Mouse (Mus musculus) cerebellum, adult 8-10 months (tissue): ENCODE measurements around the gene Pom121l2.

ENCODE experiments used
- DNase-seq: peaks from one replicate; pipeline ENCODE4 v3.0.0; 2022

Pom121l2 gene

DNA sequence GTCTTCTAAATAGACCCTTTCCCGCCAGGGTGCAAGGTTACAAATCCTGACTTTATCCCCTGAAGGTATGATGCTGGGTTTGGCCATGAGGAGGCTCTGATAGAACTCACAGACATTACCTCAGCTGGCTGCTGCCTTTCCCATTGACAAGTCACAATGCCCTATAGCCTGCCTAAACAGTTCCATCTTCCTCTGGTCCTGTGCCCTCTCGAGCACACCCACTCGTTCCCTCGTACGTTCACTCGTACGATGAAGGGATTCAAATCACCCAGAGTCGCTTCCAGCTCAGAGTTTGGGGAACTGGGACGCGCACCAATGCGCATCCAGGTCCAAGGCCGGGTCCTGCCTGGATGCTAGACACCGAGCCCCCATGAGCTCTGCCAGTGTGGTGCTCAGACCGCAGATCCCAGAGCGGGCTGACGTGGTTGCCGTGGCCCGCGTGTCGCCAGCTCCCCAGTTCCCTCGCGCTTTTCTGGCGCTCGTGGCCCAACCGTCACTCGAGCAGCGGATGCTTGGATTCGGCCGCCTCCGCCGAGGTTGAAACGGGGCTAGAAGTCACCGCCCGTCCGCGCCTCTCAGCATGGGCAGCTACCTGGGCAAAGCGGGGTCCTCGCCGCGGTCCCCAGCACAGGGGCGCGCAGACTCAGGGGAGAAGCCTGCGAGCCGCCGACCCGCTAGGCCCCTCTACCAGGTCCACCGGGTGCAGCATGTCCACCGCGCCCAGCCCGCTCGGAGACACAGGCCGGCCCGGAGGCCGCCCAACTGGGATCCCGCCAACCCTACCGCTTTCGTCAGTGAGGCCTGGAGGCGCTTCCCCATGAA is at the start of gene Pom121l2:
Gene Pom121l2, plus strand, starts transcription at position 214 of the 822 bp plus-strand sequence.
- peak; percentile 49 for DNase-seq

DNA sequence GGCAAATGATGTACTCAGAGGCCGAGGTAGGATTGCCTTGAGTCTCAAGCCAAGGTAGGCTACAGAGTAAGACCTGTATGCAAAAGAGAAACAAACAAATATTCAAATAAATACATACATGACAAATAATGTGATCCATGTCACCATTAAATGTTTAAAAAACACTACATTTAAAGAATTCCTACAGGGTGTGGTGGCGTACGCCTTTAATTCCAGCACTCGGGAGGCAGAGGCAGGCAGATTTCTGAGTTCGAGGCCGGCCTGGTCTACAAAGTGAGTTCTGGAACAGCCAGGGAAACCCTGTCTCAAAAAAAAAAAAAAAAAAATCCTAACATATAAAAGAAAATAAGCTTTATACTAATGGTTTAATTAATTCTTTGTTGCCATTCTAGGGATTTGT is 49.3 kb upstream of the Pom121l2 start:
- no peak for DNase-seq

GRCm38 (mm10) chr13:21933626-21934548 is 47.1 kb upstream of the Pom121l2 start:
- no peak for DNase-seq

DNA sequence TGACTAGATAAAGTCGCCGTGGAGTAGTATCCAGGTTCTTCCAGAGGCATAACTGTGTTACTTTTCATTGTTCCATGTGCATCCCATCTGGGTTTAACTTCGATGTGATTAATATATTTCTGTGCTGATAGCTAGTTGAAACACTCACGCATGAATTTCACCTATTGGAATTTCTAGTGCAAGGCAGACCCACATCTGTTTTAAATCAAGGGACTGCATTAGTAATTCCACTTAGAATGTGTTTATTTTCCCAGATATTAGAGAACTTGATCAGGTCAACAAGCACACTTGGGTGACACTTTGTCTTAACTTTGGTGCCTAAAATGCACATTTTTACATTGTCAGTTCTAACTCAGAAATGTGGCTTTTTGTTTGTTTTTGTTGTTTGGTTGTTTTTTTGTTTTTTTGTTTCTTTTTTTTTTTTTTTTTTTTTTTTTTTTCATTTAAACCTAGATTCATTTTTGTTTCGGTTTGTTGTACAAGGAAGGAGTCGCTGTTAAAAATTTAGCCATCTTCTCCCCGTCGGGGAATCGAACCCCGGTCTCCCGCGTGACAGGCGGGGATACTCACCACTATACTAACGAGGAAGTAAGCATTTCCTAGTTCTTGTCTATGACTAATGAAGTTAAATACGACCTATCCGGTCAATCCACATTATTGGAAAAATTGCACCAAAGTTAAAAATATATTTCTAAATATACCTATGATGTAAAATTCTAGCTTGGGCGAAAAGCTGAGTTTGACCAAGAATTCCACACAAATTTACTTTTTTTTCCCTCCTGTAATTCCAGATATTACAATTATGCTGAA is 45.8 kb upstream of the Pom121l2 start:
- peak; percentile 35 for DNase-seq

DNA sequence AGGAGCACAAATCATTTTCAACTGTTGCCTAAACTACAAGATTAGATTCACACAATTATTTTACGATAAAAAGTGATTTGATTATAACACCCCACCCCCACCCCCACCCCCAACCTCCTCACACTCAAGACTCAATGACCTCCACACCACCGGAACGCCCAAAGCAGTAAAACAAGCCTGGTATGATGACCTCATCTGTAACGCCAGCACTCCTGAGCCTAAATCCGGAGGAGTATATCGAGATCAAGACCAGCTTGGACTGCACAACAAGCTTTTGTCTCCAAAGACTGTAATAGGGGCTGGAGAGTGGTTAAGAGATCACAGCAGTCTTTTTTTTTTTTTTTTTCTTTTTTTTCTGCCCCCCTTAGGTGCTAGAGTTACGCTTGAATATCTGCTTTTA is 45.2 kb upstream of the Pom121l2 start:
- no peak for DNase-seq

DNA sequence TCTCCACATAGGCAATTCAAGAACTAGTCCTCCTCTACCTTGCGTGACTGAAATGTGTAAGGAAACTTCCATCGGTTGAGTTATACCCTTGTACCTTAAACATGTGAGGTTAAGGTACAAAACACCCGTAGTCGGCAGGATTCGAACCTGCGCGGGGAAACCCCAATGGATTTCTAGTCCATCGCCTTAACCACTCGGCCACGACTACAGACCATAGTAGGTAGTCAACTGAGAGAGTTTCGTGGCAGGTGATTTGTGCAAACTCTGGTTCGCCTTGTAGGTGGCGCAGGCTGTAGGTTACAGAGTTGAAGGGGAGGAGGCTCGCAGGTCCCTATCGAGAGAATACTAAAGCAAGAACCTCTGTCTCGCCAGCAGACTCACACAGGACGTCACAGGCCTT is 44.0 kb upstream of the Pom121l2 start:
- DNase-seq, result no peak

DNA sequence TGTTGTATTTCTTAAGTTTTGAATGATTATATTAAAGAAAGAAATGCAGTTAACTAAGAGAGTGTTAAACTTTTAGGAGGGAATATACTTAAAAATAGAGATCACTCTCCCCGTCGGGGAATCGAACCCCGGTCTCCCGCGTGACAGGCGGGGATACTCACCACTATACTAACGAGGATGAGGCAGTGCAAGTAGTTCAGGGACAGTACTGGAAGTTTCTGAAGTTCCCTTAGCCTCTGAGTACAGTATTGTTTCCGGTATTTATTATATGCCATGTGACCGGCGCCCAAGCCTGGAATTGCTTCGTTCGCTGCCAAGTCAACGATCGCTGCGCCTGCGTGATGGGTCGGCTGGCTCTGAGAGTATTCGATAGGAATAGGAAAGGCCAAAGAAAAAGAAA is 40.8 kb upstream of the Pom121l2 start:
- peak; percentile 82 for DNase-seq

DNA sequence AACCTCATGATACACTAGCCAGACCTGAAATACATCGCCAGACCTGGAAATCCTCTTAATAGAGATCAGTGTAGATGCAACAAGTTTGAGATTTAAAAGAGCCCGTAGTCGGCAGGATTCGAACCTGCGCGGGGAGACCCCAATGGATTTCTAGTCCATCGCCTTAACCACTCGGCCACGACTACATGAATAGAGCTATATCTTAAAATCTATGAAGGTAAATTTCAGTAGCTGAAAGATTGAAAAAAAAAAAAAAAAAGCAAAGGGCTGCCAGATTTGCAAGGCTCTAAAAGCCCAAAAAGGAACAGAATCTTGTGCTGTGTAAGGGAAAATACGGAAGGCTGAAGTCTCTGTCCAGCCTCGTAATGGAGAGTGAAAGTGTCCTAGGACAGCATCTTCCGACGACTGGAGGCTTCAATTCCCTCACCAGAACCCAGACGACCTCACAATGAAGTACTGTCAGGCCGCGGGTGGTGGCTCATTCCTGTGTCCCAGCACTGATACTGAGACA is 40.1 kb upstream of the Pom121l2 start:
- peak; percentile 81 for DNase-seq

- DNase-seq, result no peak
Measured at GRCm38 (mm10) chr13:21943644-21944043, 37.4 kb upstream of the Pom121l2 start.

GRCm38 (mm10) chr13:21944592-21944925 is 36.4 kb upstream of the Pom121l2 start:
- no peak for DNase-seq

DNA sequence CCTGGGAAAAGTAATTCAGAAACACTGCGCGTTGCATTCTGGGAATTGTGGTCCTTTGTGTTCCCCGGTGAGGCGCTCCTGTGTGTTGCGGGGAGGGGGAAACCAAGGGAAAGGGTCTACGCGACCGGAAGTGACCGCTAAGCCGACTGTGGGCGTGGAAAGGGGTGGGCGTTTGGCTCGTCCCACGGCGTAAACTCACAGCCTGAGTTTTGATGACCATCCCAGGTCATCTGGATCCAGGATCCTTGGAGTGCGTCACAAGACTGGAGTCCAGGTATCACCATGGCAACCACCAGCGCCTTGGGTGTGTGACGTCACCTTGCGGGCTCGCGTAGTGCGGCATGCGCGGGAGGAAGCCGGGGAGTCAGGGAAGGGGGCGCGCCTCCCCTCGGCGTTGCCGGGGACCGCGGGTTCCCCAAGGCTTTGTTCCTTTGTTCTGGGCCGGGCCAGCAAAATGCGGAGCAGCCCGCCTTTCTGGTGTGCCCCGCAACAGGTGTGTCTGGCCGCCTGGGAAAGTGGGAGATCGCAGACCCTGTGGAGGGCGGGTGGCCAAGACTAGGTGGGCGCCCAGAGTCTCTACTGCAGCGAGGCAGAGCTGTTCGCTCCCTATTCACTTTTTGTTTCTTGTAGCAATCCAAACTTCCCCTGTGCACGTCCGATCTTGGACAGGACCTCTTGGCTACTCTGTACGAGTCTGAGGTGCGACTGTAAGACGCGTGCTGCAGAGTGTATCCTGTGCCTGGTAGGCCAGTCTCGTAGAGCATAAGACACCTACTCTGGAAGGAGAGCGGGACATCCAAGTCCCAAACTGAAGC is 35.9 kb upstream of the Pom121l2 start, which contains the start of gene Zfp184:
Gene Zfp184, plus strand, starts transcription at position 169 of the 815 bp plus-strand sequence.
- peak; percentile 90 for DNase-seq

DNA sequence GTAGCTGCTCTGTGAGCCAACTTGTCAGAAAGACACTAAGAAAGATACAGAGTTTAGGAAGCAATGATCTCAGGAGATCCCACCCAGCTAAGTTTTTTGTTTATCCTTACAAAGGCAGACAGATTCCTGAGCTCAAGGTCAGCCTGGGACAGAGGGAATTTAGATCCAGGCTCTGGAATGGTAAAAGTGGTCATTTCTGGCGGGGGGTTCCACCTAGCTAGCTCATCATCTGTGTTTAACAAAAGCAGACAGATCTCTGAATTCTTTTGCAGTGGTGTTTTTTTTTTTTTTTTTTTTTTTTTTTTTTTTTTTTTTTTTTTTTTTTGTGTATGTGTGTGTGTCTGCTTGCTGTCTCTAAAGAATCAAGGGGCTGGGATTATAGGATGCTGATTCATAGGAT is 11.7 kb upstream of the Pom121l2 start:
- DNase-seq, result no peak

- no peak for DNase-seq
Measured at GRCm38 (mm10) chr13:21969816-21970215, 11.2 kb upstream of the Pom121l2 start.

- no peak for DNase-seq
Measured at GRCm38 (mm10) chr13:21971641-21972040, 9.4 kb upstream of the Pom121l2 start.

GRCm38 (mm10) chr13:21974221-21974725 is 6.7 kb upstream of the Pom121l2 start:
- DNase-seq, result peak; percentile 93

GRCm38 (mm10) chr13:21974726-21975473 is 6.1 kb upstream of the Pom121l2 start:
- DNase-seq, result peak; percentile 81

GRCm38 (mm10) chr13:21981803-21982193 is 804 bp downstream of the Pom121l2 start:
- no peak for DNase-seq

- no peak for DNase-seq
Measured at GRCm38 (mm10) chr13:21984486-21984885, 3.5 kb downstream of the Pom121l2 start.

- no peak for DNase-seq
Measured at GRCm38 (mm10) chr13:21992550-21992949, 11.6 kb downstream of the Pom121l2 start.

GRCm38 (mm10) chr13:21993957-21994738 is 13.2 kb downstream of the Pom121l2 start:
- no peak for DNase-seq
